Mouse (Mus musculus) liver, embryonic 14.5 days (tissue): Measurements from ENCODE around the gene Cds2. TPM values are rescaled to one million over a fixed set of nuclear protein-coding genes. Genes with fewer than 3 reads are reported as not detected.

Experiments
- ATAC-seq: fragments of 200-750 bp; cut with Nextera tagmentation; 2 replicates; pipeline ENCODE4 v1.8.0; 2017; ENCODE audit warnings: moderate number of reproducible peaks, mild to moderate bottlenecking, moderate library complexity; ENCODE audit not compliant: insufficient read depth
- DNase-seq, 3 experiments: peaks; one replicate each; pipeline ENCODE4 v3.0.0-alpha.2; 2012 to 2013; ENCODE audit warnings: low read depth in 3 of 3, low spot score in 3 of 3
- H3K27ac ChIP-seq: fragments of 300-500 bp; sonication (generic); 2 replicates; pipeline ENCODE4 v1.5.1; 2014; ENCODE audit warnings: moderate library complexity, mild to moderate bottlenecking, control low read depth, inconsistent platforms
- H3K27me3 ChIP-seq: fragments of 300-500 bp; sonication (generic); 2 replicates; pipeline ENCODE4 v1.6.1; 2014; ENCODE audit warnings: mild to moderate bottlenecking, low read length, moderate library complexity; ENCODE audit not compliant: control insufficient read depth, insufficient read depth
- H3K36me3 ChIP-seq: fragments of 300-500 bp; sonication (generic); replicated peaks from 2 replicates; pipeline ENCODE4 v1.6.1; 2014; ENCODE audit warnings: low read depth; ENCODE audit not compliant: control insufficient read depth, insufficient read depth
- H3K4me1 ChIP-seq, 2 experiments: fragments of 200-500 bp in 1 of 2; fragments of 300-500 bp in 1 of 2; sonication (generic) in 1 of 2; replicated peaks; 2 replicates each; pipeline ENCODE4 v1.6.1; 2012 to 2014; ENCODE audit warnings: antibody characterized with exemption in 1 of 2, inconsistent platforms in 1 of 2, low read length in 1 of 2; ENCODE audit not compliant: control insufficient read depth in 2 of 2, insufficient read depth in 2 of 2
- H3K4me2 ChIP-seq: fragments of 300-500 bp; sonication (generic); 2 replicates; pipeline ENCODE4 v1.6.1; 2014; ENCODE audit warnings: low read depth, mild to moderate bottlenecking, control low read depth, moderate library complexity
- H3K4me3 ChIP-seq, 2 experiments: fragments of 200-500 bp in 1 of 2; fragments of 300-500 bp in 1 of 2; sonication (generic) in 1 of 2; 2 replicates each; pipeline ENCODE4 v1.5.1; 2012 to 2014; ENCODE audit warnings: low read depth in 2 of 2, low read length in 2 of 2, mild to moderate bottlenecking in 2 of 2, control low read depth in 1 of 2, inconsistent platforms in 1 of 2, moderate library complexity in 1 of 2; ENCODE audit not compliant: insufficient read depth in 1 of 2
- H3K9ac ChIP-seq: fragments of 300-500 bp; sonication (generic); replicated peaks from 2 replicates; pipeline ENCODE4 v1.6.1; 2014; ENCODE audit warnings: mild to moderate bottlenecking, control low read depth, moderate library complexity
- H3K9me3 ChIP-seq: fragments of 300-500 bp; sonication (generic); 2 replicates; pipeline ENCODE4 v1.6.1; 2016; ENCODE audit warnings: low read length, mixed read lengths; ENCODE audit not compliant: control insufficient read depth
- CTCF ChIP-seq: IDR thresholded peaks from 2 replicates; pipeline ENCODE4 v1.5.1; 2016; ENCODE audit warnings: antibody characterized with exemption, low read depth, control low read depth
- EP300 ChIP-seq: IDR thresholded peaks from 2 replicates; pipeline ENCODE4 v1.6.1; 2016; ENCODE audit warnings: antibody characterized with exemption, low read depth
- WGBS: fragments of 180-500 bp; shearing (Covaris S2); extraction: QIAGEN DNeasy Blood & Tissue Kit; methylation state at CpG from one replicate; pipeline ENCODE4 v1.1.7; 2014; ENCODE audit not compliant: insufficient replicate concordance; 5-methylcytosine and 5-hydroxymethylcytosine counted together
- polyA plus RNA-seq, 2 experiments: library from polyadenylated mRNA; depleted of rRNA in 1 of 2; stranded (reverse) in 1 of 2; unstranded in 1 of 2; fragments of >200 nt; fragmentation: Nextera tagmentation in 1 of 2; extraction: Ambion mirVana in 1 of 2; gene quantifications; 2 replicates each; pipeline versions ENCODE4 v1.2.1 to v1.2.3; 2012 to 2014

Cds2 gene
- polyA plus RNA-seq, 2 experiments, result 4.6 to 10.1 TPM

- DNase-seq, result no peak
- TF ChIP-seq EP300 (no peak), CTCF (no peak)
Observed at GRCm38 (mm10) chr2:132343846-132344245, 80.9 kb downstream of the Cds2 start.

More at GRCm38 (mm10) chr2:132343846-132344245, 80.9 kb downstream of the Cds2 start:
- Histone ChIP-seq H3K4me1 (no peaks in the 10 kb centered on the region), H3K27ac (no peak overlapping the region), H3K36me3 (no peaks in the 10 kb centered on the region), H3K27me3 (no peaks in the 10 kb centered on the region), H3K9ac (no peak overlapping the region), H3K9me3 (no peaks in the 10 kb centered on the region), H3K4me2 (no peak overlapping the region), H3K4me3 (no peak overlapping the region)
- ATAC-seq, result no peak
- 68% methylated on average over 11 of the region's 11 CpGs for WGBS

Other genes with a start within 250 kb of the Cds2 start
- 0.96 and 1.2 TPM in 2 replicates for gene Rassf2, start 232.9 kb upstream of the Cds2 start, polyA plus RNA-seq (2012; rRNA removed)
- 1.9 and 2.0 TPM in 2 replicates for gene Rassf2, start 232.9 kb upstream of the Cds2 start, polyA plus RNA-seq (2014; fragmentation: Nextera tagmentation; extraction: Ambion mirVana)
- 1.6 and 1.7 TPM in 2 replicates for gene Slc23a2, start 118.0 kb upstream of the Cds2 start, polyA plus RNA-seq (2012; rRNA removed)
- gene Slc23a2, start 118.0 kb upstream of the Cds2 start, polyA plus RNA-seq (2014; fragmentation: Nextera tagmentation; extraction: Ambion mirVana), result 2.3 and 2.4 TPM in 2 replicates
- gene Tmem230, start 15.3 kb upstream of the Cds2 start, polyA plus RNA-seq (2012; rRNA removed), result 9.0 and 11.8 TPM in 2 replicates
- gene Tmem230, start 15.3 kb upstream of the Cds2 start, polyA plus RNA-seq (2014; fragmentation: Nextera tagmentation; extraction: Ambion mirVana), result 15.2 and 15.7 TPM in 2 replicates
- gene Pcna, start 9.8 kb upstream of the Cds2 start, polyA plus RNA-seq (2012; rRNA removed), result 355 and 391 TPM in 2 replicates
- 356 and 377 TPM in 2 replicates for gene Pcna, start 9.8 kb upstream of the Cds2 start, polyA plus RNA-seq (2014; fragmentation: Nextera tagmentation; extraction: Ambion mirVana)
- gene Prokr2, start 122.3 kb downstream of the Cds2 start, polyA plus RNA-seq (2012; rRNA removed), result 0.03 and 0.04 TPM in 2 replicates
- gene Prokr2, start 122.3 kb downstream of the Cds2 start, polyA plus RNA-seq (2014; fragmentation: Nextera tagmentation; extraction: Ambion mirVana), result 0.06 TPM in 2 replicates